Mouse (Mus musculus): ENCODE measurements at regions not wholly inside any gene's neighbourhood (a gene's known extent, or its start where the extent isn't known, plus 50 kb on each side); places are given as distances from the start of the nearest gene placed in this dataset.

DNA sequence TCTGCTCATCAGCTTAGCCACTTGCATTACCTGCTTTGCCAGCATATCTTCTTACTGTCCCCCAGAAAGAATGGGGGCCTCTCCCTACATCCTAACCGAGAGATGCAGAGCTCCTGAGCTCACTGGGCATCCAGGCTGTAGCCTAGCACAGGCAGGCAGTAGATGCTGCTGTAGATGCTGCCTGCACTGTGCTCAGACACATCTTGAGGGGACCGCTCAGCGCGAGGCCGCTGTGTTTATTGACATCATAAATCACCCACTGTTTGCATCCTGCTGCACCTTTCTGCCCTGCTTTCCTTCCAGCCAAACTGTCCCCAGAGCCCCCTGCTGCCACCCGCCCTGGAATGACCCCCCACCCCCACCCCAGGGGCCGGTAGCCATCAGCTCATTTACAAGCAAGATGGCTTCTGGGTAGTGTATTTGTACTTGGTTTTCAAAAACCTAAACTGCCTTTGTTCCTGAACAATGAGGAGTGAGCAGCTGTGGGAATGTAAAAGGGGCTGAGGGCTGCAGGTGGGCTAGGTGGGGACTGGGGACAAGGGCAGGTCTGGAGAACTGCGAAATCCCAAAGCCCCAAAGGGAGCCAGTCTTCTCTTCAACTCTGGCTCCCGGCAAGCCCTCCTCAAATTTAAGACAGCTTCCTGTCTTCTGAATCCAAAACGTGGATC, 233.2 kb downstream of the Bcor start:
- Histone ChIP-seq H3K4me1 (replicated peaks; ENCODE audit: low read depth, low read length) (peaks cover 82% of the 10 kb centered on the region), H3K27me3 (ENCODE audit: insufficient read depth, low read length) (no peaks in the 10 kb centered on the region), H3K36me3 (ENCODE audit: insufficient read depth, low read length) (no peaks in the 10 kb centered on the region), H3K4me3 (replicated peaks; ENCODE audit: low read length) (no peak overlapping the region), H3K9me3 (ENCODE audit: low read length) (no peaks in the 10 kb centered on the region)
- TF ChIP-seq CTCF (conservative IDR thresholded peaks at IDR 0.05; ENCODE audit: low read length), result no peak
- no peak for TF ChIP-seq NANOG (IDR thresholded peaks at IDR 0.05; ENCODE audit: borderline replicate concordance, low read length)
- no peak for TF ChIP-seq POU5F1 (IDR thresholded peaks at IDR 0.05; ENCODE audit: borderline replicate concordance, low read length)

DNA sequence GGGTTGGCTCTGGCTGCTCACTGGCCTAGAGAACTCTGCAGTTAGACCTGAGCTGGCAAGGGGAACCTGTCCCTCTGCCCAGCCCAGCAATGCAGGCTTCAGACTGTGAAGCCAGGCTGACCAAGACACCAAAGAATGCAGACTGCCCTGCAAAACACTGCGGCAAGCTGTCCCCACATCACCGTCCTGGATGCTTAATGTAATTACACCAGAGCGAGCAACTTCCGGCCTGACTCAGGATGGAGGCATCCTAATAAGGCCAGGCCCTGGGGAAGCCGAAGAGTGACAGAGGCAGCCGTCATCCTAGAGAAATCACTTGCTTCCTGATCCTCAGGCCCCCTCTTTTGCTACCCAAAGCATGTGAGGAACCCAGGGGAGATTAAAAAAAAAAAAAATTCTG, 230.7 kb downstream of the Bcor start:
- H3K4me3 ChIP-seq (replicated peaks; ENCODE audit: low read length), result no peak overlapping the region
- TF ChIP-seq NANOG (IDR thresholded peaks at IDR 0.05; ENCODE audit: borderline replicate concordance, low read length) (no peak), CTCF (conservative IDR thresholded peaks at IDR 0.05; ENCODE audit: low read length) (no peak), POU5F1 (IDR thresholded peaks at IDR 0.05; ENCODE audit: borderline replicate concordance, low read length) (no peak)
- H3K36me3 ChIP-seq (ENCODE audit: insufficient read depth, low read length), result no peaks in the 10 kb centered on the region
- H3K27me3 ChIP-seq (ENCODE audit: insufficient read depth, low read length), result no peaks in the 10 kb centered on the region
- H3K9me3 ChIP-seq (ENCODE audit: low read length), result no peaks in the 10 kb centered on the region
- H3K4me1 ChIP-seq (replicated peaks; ENCODE audit: low read depth, low read length), result peaks cover 66% of the 10 kb centered on the region

DNA sequence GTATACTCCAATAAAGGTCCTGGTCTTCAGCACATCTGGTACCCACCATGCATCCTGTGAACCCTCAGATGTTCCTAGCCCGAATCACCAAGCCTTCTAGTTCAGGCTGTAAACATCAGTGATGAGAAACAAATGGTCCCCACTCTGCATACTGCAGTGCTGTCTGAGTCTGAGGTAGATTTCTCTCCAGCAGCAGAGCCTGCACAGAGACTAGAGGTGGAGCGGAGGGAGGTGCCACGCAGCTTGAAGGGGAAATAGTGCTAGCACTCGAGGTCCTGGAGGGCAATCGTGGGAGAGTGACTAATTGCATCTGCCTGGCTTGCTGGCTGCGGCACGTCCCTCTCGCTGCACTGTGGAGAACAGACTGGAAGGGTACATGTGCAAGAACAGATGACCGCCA, 228.7 kb downstream of the Bcor start:
- H3K4me1 ChIP-seq (replicated peaks; ENCODE audit: low read depth, low read length), result peaks cover 49% of the 10 kb centered on the region
- H3K36me3 ChIP-seq (ENCODE audit: insufficient read depth, low read length), result no peaks in the 10 kb centered on the region
- H3K4me3 ChIP-seq (replicated peaks; ENCODE audit: low read length), result no peak overlapping the region
- no peaks in the 10 kb centered on the region for H3K9me3 ChIP-seq (ENCODE audit: low read length)
- no peaks in the 10 kb centered on the region for H3K27me3 ChIP-seq (ENCODE audit: insufficient read depth, low read length)
- TF ChIP-seq POU5F1 (IDR thresholded peaks at IDR 0.05; ENCODE audit: borderline replicate concordance, low read length), result no peak
- TF ChIP-seq CTCF (conservative IDR thresholded peaks at IDR 0.05; ENCODE audit: low read length), result no peak
- TF ChIP-seq NANOG (IDR thresholded peaks at IDR 0.05; ENCODE audit: borderline replicate concordance, low read length), result no peak

DNA sequence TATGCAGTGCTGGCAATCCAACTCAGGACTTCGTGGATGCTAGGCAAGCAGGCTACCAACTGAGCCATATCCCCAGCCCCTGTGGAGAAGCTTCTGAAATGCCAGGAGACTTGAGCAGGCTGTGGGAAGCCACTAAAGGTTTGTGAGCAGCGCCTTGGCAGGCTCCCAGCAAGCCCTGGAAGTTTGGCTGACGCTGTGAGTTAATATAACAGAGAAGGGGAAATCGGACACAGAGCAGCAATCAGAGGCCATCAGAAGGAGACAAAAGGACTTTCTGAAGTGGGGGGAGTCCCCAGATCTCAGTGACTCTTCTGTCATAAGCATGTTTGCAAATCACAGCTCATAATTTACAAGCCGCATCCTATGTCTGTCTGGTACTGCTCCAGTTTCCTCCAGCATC, 224.8 kb downstream of the Bcor start:
- Histone ChIP-seq H3K36me3 (ENCODE audit: insufficient read depth, low read length) (no peaks in the 10 kb centered on the region), H3K4me1 (replicated peaks; ENCODE audit: low read depth, low read length) (peaks cover 12% of the 10 kb centered on the region), H3K4me3 (replicated peaks; ENCODE audit: low read length) (no peak overlapping the region), H3K9me3 (ENCODE audit: low read length) (no peaks in the 10 kb centered on the region), H3K27me3 (ENCODE audit: insufficient read depth, low read length) (no peaks in the 10 kb centered on the region)
- no peak for TF ChIP-seq NANOG (IDR thresholded peaks at IDR 0.05; ENCODE audit: borderline replicate concordance, low read length)

DNA sequence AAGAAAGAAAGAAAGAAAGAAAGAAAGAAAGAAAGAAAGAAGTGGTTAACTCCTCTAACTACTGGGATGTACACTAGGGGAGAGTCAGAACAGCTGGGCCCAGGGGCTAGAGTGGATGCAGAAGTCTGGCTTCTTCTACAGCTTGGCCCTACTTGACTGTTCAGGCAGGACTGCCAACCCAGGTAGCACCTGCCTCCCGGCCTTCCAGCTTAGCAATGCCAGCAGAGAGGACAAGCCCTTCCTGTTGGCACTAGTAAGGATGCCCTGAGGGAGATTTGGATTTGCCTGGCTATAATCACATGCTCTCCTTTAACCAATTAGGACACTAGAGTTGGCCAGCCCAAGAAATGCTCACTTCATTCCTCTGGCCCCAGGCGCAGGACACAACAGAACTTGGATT, 219.9 kb downstream of the Bcor start:
- H3K36me3 ChIP-seq (ENCODE audit: insufficient read depth, low read length), result no peaks in the 10 kb centered on the region
- H3K9me3 ChIP-seq (ENCODE audit: low read length), result no peaks in the 10 kb centered on the region
- no peaks in the 10 kb centered on the region for H3K27me3 ChIP-seq (ENCODE audit: insufficient read depth, low read length)
- peaks cover 19% of the 10 kb centered on the region for H3K4me1 ChIP-seq (replicated peaks; ENCODE audit: low read depth, low read length)
- TF ChIP-seq NANOG (IDR thresholded peaks at IDR 0.05; ENCODE audit: borderline replicate concordance, low read length) (no peak), CTCF (conservative IDR thresholded peaks at IDR 0.05; ENCODE audit: low read length) (no peak), POU5F1 (IDR thresholded peaks at IDR 0.05; ENCODE audit: borderline replicate concordance, low read length) (no peak)
- H3K4me3 ChIP-seq (replicated peaks; ENCODE audit: low read length), result no peak overlapping the region

DNA sequence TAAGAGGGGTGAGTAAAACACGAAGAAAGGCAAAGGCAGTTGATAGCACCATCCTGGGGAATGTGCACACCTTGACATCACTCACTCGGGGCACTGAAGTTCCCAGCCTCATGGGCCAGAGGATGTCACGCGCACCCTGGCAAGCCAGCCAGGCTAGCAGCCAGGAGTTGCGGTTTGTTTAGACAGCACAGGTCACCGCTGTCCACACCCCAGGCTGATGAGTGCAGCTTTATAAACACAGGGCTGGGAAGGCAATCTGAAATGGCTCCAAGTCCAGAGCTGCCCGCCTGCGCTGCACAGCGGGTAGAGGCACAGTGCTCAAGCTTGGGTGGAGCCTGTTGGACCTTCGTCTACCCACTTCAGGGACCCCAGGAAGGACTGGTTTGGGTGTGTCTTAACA, 216.8 kb downstream of the Bcor start:
- Histone ChIP-seq H3K4me1 (replicated peaks; ENCODE audit: low read depth, low read length) (peaks cover 19% of the 10 kb centered on the region), H3K9me3 (ENCODE audit: low read length) (no peaks in the 10 kb centered on the region), H3K4me3 (replicated peaks; ENCODE audit: low read length) (no peak overlapping the region), H3K36me3 (ENCODE audit: insufficient read depth, low read length) (no peaks in the 10 kb centered on the region), H3K27me3 (ENCODE audit: insufficient read depth, low read length) (no peaks in the 10 kb centered on the region)
- TF ChIP-seq NANOG (IDR thresholded peaks at IDR 0.05; ENCODE audit: borderline replicate concordance, low read length) (no peak), CTCF (conservative IDR thresholded peaks at IDR 0.05; ENCODE audit: low read length) (no peak), POU5F1 (IDR thresholded peaks at IDR 0.05; ENCODE audit: borderline replicate concordance, low read length) (no peak)

DNA sequence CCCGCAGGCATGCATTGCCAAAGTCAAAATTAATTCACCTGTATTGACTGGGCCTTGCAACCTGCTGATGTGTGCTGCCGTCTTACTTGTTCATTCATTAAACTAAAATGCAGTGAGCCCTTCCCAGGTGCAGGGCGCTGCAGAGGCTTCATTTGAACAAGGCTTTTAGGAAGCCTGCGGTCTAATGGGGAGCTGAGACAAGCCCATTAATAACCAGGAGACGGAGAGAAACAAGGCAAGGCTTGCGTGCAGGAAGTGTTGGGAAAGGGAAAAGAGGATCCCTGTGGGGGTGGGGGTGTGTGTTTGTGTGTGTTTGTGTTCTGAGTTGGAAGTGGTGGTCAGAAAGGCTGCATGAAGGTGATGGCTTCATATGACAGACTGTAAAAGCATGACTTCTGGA, 215.6 kb downstream of the Bcor start:
- TF ChIP-seq NANOG (IDR thresholded peaks at IDR 0.05; ENCODE audit: borderline replicate concordance, low read length) (no peak), CTCF (conservative IDR thresholded peaks at IDR 0.05; ENCODE audit: low read length) (no peak), POU5F1 (IDR thresholded peaks at IDR 0.05; ENCODE audit: borderline replicate concordance, low read length) (no peak)
- Histone ChIP-seq H3K27me3 (ENCODE audit: insufficient read depth, low read length) (no peaks in the 10 kb centered on the region), H3K4me3 (replicated peaks; ENCODE audit: low read length) (no peak overlapping the region), H3K36me3 (ENCODE audit: insufficient read depth, low read length) (no peaks in the 10 kb centered on the region), H3K9me3 (ENCODE audit: low read length) (no peaks in the 10 kb centered on the region), H3K4me1 (replicated peaks; ENCODE audit: low read depth, low read length) (peaks cover 19% of the 10 kb centered on the region)

DNA sequence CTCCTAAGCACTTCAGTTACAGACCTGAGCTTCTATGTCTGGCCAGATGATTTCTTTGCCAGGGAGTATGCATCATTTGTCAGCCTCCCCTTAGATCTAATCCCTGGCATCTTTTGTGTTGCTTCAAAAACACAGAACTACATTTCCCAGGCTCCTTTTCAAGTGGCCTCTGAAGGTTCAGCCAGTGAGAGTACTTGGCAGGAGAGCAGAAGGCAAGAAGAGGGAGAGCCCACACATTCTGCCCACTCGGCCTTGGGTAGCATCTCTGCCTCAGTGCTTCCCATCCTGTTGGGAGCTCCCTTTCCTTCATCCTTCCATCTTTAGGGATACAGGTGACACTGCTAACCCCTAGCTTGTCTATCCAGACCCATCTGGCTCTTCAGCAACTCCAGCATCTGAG, 214.9 kb downstream of the Bcor start:
- TF ChIP-seq POU5F1 (IDR thresholded peaks at IDR 0.05; ENCODE audit: borderline replicate concordance, low read length) (no peak), CTCF (conservative IDR thresholded peaks at IDR 0.05; ENCODE audit: low read length) (no peak), NANOG (IDR thresholded peaks at IDR 0.05; ENCODE audit: borderline replicate concordance, low read length) (no peak)
- Histone ChIP-seq H3K36me3 (ENCODE audit: insufficient read depth, low read length) (no peaks in the 10 kb centered on the region), H3K4me3 (replicated peaks; ENCODE audit: low read length) (no peak overlapping the region)

DNA sequence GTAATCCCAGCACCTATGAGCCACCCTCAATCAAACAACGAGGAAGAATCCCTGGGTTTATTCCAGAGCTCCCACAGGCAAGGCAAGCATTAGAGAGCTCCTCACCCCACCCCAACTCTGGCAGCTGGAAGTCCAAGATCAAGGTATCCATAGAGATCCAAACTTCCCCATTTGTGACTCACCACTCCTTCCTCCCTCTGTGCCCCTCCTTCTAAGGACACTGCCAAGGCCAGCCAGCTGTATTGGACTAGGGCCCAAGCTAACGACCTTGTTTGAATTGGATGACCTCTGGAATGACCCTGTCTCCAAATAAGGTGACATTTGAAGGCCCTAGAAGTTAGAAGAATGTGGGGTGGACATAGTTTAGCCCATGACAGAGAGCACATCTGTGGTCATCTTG, 208.0 kb downstream of the Bcor start:
- TF ChIP-seq POU5F1 (IDR thresholded peaks at IDR 0.05; ENCODE audit: borderline replicate concordance, low read length) (no peak), NANOG (IDR thresholded peaks at IDR 0.05; ENCODE audit: borderline replicate concordance, low read length) (no peak), CTCF (conservative IDR thresholded peaks at IDR 0.05; ENCODE audit: low read length) (no peak)
- no peaks in the 10 kb centered on the region for H3K27me3 ChIP-seq (ENCODE audit: insufficient read depth, low read length)
- H3K36me3 ChIP-seq (ENCODE audit: insufficient read depth, low read length), result no peaks in the 10 kb centered on the region
- H3K9me3 ChIP-seq (ENCODE audit: low read length), result peaks cover 4% of the 10 kb centered on the region
- no peak overlapping the region for H3K4me3 ChIP-seq (replicated peaks; ENCODE audit: low read length)
- peaks cover 37% of the 10 kb centered on the region for H3K4me1 ChIP-seq (replicated peaks; ENCODE audit: low read depth, low read length)

More for the DNA sequence above, 214.9 kb downstream of the Bcor start:
- no peaks in the 10 kb centered on the region for H3K9me3 ChIP-seq (ENCODE audit: low read length)
- peaks cover 19% of the 10 kb centered on the region for H3K4me1 ChIP-seq (replicated peaks; ENCODE audit: low read depth, low read length)
- no peaks in the 10 kb centered on the region for H3K27me3 ChIP-seq (ENCODE audit: insufficient read depth, low read length)
